Mouse (Mus musculus): Measurements from ENCODE around the gene Nav3.

- TF ChIP-seq CTCF (IDR thresholded peaks at IDR 0.05; ENCODE audit: low read depth, low read length) (no peak), POLR2A (IDR thresholded peaks at IDR 0.05; ENCODE audit: borderline replicate concordance, low read depth, low read length) (no peak)
These were observed 597.4 kb downstream of the Nav3 start for GRCm38 (mm10) chr10:109858568-109858967.
